Mouse (Mus musculus) heart, embryonic 16.5 days (tissue): ENCODE results near the gene Gosr1. TPM values are rescaled to one million over a fixed set of nuclear protein-coding genes. Genes with fewer than 3 reads are reported as not detected.

Experiments
- ATAC-seq: fragments of 200-750 bp; cut with Nextera tagmentation; replicated peaks from 2 replicates; pipeline ENCODE4 v1.8.0; 2017; ENCODE audit warnings: moderate number of reproducible peaks; ENCODE audit not compliant: insufficient read depth, low FRiP score; ENCODE audit errors: extremely low read depth
- H3K27ac ChIP-seq: fragments of 300-500 bp; sonication (generic); 2 replicates; pipeline ENCODE4 v1.5.1; 2014; ENCODE audit warnings: mild to moderate bottlenecking, low read length, control low read depth, moderate library complexity
- H3K27me3 ChIP-seq: fragments of 300-500 bp; sonication (generic); 2 replicates; pipeline ENCODE4 v1.6.1; 2014; ENCODE audit warnings: low read length, mixed read lengths; ENCODE audit not compliant: control insufficient read depth, insufficient read depth
- H3K36me3 ChIP-seq: fragments of 300-500 bp; sonication (generic); 2 replicates; pipeline ENCODE4 v1.6.1; 2014; ENCODE audit not compliant: control insufficient read depth, insufficient read depth
- H3K4me1 ChIP-seq: fragments of 300-500 bp; sonication (generic); 2 replicates; pipeline ENCODE4 v1.6.1; 2014; ENCODE audit warnings: low read length, mixed read lengths; ENCODE audit not compliant: control insufficient read depth, insufficient read depth
- H3K4me2 ChIP-seq: fragments of 300-500 bp; sonication (generic); 2 replicates; pipeline ENCODE4 v1.6.1; 2014; ENCODE audit warnings: low read depth, mild to moderate bottlenecking, control low read depth, low read length
- H3K4me3 ChIP-seq: fragments of 300-500 bp; sonication (generic); 2 replicates; pipeline ENCODE4 v1.5.1; 2014; ENCODE audit warnings: mild to moderate bottlenecking, control low read depth, low read length
- H3K9ac ChIP-seq: fragments of 300-500 bp; sonication (generic); 2 replicates; pipeline ENCODE4 v1.6.1; 2014; ENCODE audit warnings: low read length, control low read depth
- H3K9me3 ChIP-seq: fragments of 300-500 bp; sonication (generic); replicated peaks from 2 replicates; pipeline ENCODE4 v1.6.1; 2016; ENCODE audit warnings: low read length; ENCODE audit not compliant: control insufficient read depth
- WGBS: fragments of 180-500 bp; shearing (Covaris S2); extraction: QIAGEN DNeasy Blood & Tissue Kit; methylation state at CpG from one replicate; pipeline ENCODE4 v1.1.7; 2014; 5-methylcytosine and 5-hydroxymethylcytosine counted together
- polyA plus RNA-seq: library from polyadenylated mRNA; unstranded; fragments of >200 nt; fragmentation: Nextera tagmentation; extraction: Ambion mirVana; gene quantifications from 2 replicates; pipeline ENCODE4 v1.2.1, GENCODE M21; 2015

The Gosr1 gene
- polyA plus RNA-seq, 1 experiment from 2014 or later, result 20.9 TPM

DNA sequence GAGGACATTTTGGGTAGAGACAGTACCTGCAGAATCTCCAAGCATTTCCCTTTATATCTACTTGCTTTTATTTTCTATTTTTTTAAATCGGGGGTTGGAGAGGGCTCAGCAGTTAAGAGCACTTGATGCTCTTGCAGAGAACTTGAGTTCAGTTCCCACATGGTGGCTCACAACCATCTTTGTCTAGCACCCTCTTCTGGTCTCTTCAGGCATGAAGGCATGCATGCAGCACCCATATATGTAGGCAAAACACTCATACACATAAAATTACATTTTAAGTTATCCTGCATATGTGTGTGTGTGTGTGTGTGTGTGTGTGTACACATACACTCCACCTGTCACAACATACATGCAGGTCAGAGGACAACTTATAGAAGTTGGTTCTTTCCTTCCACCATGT, 17.5 kb downstream of the Gosr1 start:
- no peak for ATAC-seq
- H3K9me3 ChIP-seq, result no peaks in the 10 kb centered on the region
- peaks cover 2% of the 10 kb centered on the region; the same call in 1 of the 2 replicates for H3K4me1 ChIP-seq
- H3K9ac ChIP-seq, result no peak overlapping the region
- H3K4me2 ChIP-seq, result no peak overlapping the region
- no peak overlapping the region for H3K4me3 ChIP-seq
- peaks cover 52% of the 10 kb centered on the region for H3K36me3 ChIP-seq
- 88% methylated on average over 1 of the region's 1 CpGs for WGBS
- H3K27ac ChIP-seq, result no peak overlapping the region
- no peaks in the 10 kb centered on the region for H3K27me3 ChIP-seq

DNA sequence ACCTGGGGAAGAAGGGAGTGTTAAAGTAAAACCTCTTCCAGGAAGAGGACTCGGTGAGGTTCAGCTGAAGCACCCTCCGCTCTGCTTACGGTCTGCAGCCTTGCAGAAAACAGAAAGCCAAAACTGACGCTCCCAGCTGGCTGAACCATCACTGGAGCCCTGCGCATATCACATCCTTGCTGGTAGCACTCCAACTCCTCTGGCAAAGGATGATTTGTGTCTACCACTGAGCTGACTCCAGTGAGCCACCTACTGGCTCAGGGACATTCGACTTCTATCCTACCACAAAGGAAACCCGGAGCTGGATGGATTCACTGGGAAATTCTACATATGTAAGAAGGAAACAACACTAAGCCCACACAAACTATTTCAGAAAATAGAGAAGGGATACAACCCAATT, 18.8 kb downstream of the Gosr1 start:
- H3K36me3 ChIP-seq, result peaks cover 42% of the 10 kb centered on the region
- 57% methylated on average over 7 of the region's 7 CpGs for WGBS
- no peak overlapping the region for H3K4me3 ChIP-seq
- no peak overlapping the region for H3K27ac ChIP-seq
- no peaks in the 10 kb centered on the region for H3K9me3 ChIP-seq
- ATAC-seq, result no peak
- no peak overlapping the region for H3K9ac ChIP-seq
- H3K27me3 ChIP-seq, result no peaks in the 10 kb centered on the region
- H3K4me1 ChIP-seq, result peaks cover 2% of the 10 kb centered on the region; the same call in 1 of the 2 replicates
- H3K4me2 ChIP-seq, result no peak overlapping the region

DNA sequence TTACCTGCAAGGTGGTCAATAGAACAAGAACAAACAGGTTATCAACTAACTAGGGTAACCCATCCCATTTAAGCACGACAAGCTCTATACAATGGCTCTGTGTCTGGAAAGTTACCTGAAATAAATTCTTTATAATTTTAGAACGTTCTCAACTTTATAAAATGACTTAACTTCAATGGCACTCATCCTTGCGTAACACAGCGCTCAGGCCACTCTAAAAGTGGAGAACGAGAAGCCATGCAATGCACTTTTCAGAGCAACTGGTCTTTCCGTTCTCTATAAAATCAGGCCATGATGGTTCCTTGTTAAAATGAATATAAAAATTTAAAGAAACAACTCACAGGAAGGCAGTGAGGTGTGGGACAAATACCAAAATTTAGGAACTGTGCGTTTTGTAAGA, 20.9 kb downstream of the Gosr1 start:
- Histone ChIP-seq H3K4me2 (no peak overlapping the region), H3K9me3 (no peaks in the 10 kb centered on the region), H3K36me3 (peaks cover 27% of the 10 kb centered on the region), H3K27ac (no peak overlapping the region), H3K4me3 (no peak overlapping the region), H3K4me1 (peaks cover 2% of the 10 kb centered on the region; the same call in 1 of the 2 replicates), H3K27me3 (no peaks in the 10 kb centered on the region), H3K9ac (no peak overlapping the region)
- no peak for ATAC-seq
- WGBS, result 97% methylated on average over 7 of the region's 7 CpGs

DNA sequence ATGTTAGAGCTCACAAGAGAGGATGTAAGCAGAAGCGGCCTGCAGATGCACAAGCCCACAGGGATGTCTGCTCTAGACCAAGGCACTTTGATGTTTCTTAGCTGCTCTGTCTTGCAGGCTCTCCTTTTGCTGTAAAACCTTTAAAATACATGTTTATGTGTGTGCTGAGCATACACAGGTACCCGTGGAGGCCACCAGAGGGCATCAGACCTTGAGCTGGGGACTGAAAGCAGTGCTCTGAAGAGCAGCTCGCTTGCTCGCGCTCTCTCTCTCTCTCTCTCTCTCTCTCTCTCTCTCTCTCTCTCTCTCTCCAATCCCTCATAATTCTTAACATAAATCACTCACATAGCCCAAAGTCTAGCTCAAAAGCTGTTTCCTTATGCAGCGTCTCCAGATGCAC, 24.3 kb downstream of the Gosr1 start:
- Histone ChIP-seq H3K27me3 (no peaks in the 10 kb centered on the region), H3K4me3 (no peak overlapping the region), H3K36me3 (peaks cover 10% of the 10 kb centered on the region), H3K27ac (no peak overlapping the region), H3K4me2 (no peak overlapping the region), H3K4me1 (no peaks in the 10 kb centered on the region; the same call in none of the 2 replicates), H3K9me3 (no peaks in the 10 kb centered on the region), H3K9ac (no peak overlapping the region)
- 74% methylated on average over 6 of the region's 6 CpGs for WGBS
- ATAC-seq, result no peak

DNA sequence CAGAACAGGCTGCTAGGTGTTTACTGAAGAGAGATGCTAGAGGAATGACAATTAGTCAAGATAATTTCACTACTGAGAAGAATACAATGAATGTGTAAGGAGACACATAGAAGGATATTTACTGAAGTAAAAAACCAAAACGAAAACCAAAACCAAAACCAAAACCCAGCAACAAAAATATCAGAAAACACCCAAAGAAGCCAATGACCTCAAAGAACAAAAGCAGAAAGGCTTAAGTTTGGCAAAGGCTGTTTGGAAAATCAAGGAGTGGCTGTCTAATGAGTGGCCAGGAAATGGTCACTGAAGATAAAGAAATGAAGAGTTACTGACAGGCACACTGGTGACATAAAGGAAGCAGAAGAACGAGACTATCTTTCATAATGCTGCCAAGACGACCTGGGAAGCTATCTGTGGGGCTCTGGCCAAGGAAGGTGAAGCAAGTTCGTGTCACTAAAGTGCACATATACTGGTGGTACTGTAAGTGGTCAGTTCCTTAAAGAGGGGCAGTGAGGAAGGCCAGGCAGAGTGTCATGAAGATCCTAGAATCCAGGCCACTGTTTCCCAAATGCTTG, 27.5 kb downstream of the Gosr1 start:
- H3K4me1 ChIP-seq, result no peaks in the 10 kb centered on the region; the same call in 1 of the 2 replicates
- H3K27me3 ChIP-seq, result no peaks in the 10 kb centered on the region
- no peak overlapping the region for H3K9ac ChIP-seq
- WGBS, result 55% methylated on average over 4 of the region's 4 CpGs
- H3K4me3 ChIP-seq, result no peak overlapping the region
- H3K4me2 ChIP-seq, result no peak overlapping the region
- no peaks in the 10 kb centered on the region for H3K9me3 ChIP-seq
- H3K27ac ChIP-seq, result peak overlapping the region; percentile 44; the same call in 1 of the 2 replicates
- no peak for ATAC-seq
- peaks cover 16% of the 10 kb centered on the region for H3K36me3 ChIP-seq

DNA sequence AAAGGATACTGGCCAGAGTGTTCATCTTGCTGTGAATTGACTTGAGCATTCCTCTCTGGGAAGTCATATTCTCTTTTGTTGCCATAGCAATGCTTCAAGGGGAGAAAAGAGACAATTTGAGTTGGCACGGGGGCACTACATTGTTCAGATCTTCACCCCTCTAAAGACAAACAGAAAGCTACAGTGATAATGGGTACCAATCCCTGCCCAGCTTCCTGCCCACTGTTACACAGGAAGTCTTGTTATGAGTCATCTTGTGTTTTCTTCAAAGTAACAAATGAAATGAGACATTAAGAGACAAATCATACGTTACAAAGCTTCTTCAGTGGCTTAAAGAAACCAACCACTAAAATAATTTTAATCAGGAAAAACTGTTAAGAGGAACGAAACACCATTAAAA, 28.8 kb downstream of the Gosr1 start:
- 61% methylated on average over 3 of the region's 3 CpGs for WGBS
- H3K27ac ChIP-seq, result peak overlapping the region; percentile 61; the same call in 1 of the 2 replicates
- no peak overlapping the region for H3K9ac ChIP-seq
- H3K36me3 ChIP-seq, result peaks cover 20% of the 10 kb centered on the region
- no peaks in the 10 kb centered on the region; the same call in 1 of the 2 replicates for H3K4me1 ChIP-seq
- H3K9me3 ChIP-seq, result no peaks in the 10 kb centered on the region
- no peak for ATAC-seq
- no peak overlapping the region for H3K4me3 ChIP-seq
- no peaks in the 10 kb centered on the region for H3K27me3 ChIP-seq
- H3K4me2 ChIP-seq, result no peak overlapping the region

DNA sequence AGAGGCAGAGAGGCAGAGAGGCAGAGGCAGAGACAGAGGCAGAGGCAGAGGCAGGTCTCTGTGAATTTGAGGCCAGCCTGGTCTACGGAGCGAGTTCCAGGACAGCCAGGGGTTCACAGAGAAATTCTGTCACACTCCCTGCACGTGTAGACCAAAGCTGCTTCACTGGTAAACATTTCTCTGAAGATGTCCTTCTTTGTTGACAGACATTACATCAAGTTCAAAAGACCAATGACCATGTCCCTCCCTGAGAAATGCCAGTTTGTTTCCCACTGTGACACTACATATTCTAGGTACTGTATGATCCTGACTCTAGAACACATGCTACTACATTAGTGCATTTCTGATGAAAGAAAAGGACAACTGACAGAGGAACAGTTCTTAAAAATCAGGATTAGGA, 32.7 kb downstream of the Gosr1 start:
- peaks cover 37% of the 10 kb centered on the region for H3K36me3 ChIP-seq

DNA sequence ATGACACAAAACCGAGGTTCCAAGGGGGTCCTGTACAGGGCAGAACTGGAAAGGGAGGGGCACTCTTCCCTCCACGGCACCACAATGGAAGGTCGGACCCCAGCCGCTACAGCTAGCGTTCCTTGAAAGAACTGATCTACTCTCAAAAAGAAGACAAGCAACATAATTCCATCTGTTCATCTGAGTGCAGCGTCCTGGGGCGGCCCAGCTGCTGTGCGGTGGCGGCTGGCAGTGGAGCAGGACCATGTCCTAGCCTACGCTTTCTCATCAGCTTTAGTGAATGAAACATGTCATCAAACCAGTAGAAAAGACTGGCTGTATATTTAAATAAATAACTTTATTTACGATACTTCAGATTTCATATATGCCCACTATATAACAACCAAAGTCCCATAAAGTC, 35.3 kb downstream of the Gosr1 start:
- no peak overlapping the region for H3K4me2 ChIP-seq
- ATAC-seq, result no peak
- WGBS, result 95% methylated on average over 11 of the region's 11 CpGs
- no peaks in the 10 kb centered on the region for H3K4me1 ChIP-seq
- H3K27me3 ChIP-seq, result no peaks in the 10 kb centered on the region
- H3K9ac ChIP-seq, result no peak overlapping the region
- peaks cover 33% of the 10 kb centered on the region for H3K36me3 ChIP-seq
- no peaks in the 10 kb centered on the region for H3K9me3 ChIP-seq
- no peak overlapping the region for H3K27ac ChIP-seq
- H3K4me3 ChIP-seq, result no peak overlapping the region

More for the DNA sequence above, 32.7 kb downstream of the Gosr1 start:
- ATAC-seq, result no peak
- no peaks in the 10 kb centered on the region for H3K27me3 ChIP-seq
- no peak overlapping the region for H3K9ac ChIP-seq
- H3K4me1 ChIP-seq, result no peaks in the 10 kb centered on the region; the same call in 1 of the 2 replicates
- H3K9me3 ChIP-seq, result no peaks in the 10 kb centered on the region
- WGBS, result 82% methylated on average over 3 of the region's 3 CpGs
- peak overlapping the region; percentile 14; the same call in 1 of the 2 replicates for H3K27ac ChIP-seq
- no peak overlapping the region for H3K4me2 ChIP-seq
- no peak overlapping the region for H3K4me3 ChIP-seq

DNA sequence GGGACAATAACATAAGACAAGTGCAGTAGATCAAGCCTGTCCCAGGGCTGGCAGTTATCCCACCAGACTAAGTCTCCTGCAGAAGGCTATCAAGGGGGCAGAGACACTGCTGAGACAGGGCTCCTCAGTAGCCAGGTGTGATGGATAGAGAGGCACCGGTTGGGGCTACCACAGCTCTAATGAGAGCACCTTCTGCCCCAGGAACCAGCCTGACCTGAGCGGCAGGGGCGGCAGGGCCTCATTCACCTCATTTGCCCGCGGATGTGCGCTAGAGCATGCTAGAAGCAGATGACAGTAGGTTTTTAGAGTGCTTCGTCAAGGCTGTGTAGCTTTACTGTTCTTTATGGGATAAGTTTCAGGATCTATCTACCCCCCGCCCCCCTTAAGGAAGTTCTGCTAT, 39.5 kb downstream of the Gosr1 start:
- Histone ChIP-seq H3K4me1 (no peaks in the 10 kb centered on the region), H3K27me3 (no peaks in the 10 kb centered on the region), H3K4me3 (no peak overlapping the region), H3K36me3 (peaks cover 11% of the 10 kb centered on the region), H3K27ac (no peak overlapping the region), H3K9ac (no peak overlapping the region), H3K9me3 (no peaks in the 10 kb centered on the region), H3K4me2 (no peak overlapping the region)
- WGBS, result 80% methylated on average over 8 of the region's 8 CpGs
- no peak for ATAC-seq
